Mouse (Mus musculus): Measurements from ENCODE around the gene Bmf. TPM values are rescaled to one million over a fixed set of nuclear protein-coding genes. Genes with fewer than 3 reads are reported as not detected.
"Not testable (repeated sequence)": the region's sequence is repeated elsewhere in the genome, so short reads cannot be mapped to it uniquely, and the experiment has no call there.

Gene Bmf
- polyA plus RNA-seq, 1 experiment from 2014 or later, result 0.99 TPM

DNA sequence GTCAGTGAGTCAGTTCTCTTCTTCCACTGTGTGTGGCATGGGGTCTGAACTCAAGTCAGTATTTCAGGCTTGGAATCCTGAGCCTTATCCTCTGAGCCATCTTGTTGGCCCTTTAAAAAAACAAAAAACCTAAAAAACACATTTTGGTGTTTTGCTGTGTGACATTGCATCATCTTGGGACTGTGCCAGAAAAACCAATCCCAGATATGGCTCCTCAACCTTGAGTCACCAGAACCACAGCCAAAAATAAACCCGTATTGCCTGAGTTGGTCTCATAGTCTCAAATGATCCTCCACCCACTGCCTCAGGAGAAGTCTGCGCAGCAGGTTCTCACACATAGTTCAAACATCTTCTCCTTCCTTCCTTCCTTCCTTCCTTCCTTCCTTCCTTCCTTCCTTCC, 21.5 kb upstream of the Bmf start:
- no peaks in the 10 kb centered on the region for H3K36me3 ChIP-seq (ENCODE audit: control insufficient read depth, insufficient read depth, low read length)
- no peak overlapping the region for H3K4me3 ChIP-seq (ENCODE audit: low read depth, low read length)
- no peaks in the 10 kb centered on the region for H3K4me1 ChIP-seq (ENCODE audit: control insufficient read depth, insufficient read depth, low read length)
- no peak for ATAC-seq (ENCODE audit: low read depth)
- H3K9ac ChIP-seq (replicated peaks; ENCODE audit: low read depth, low read length), result no peak overlapping the region
- no peaks in the 10 kb centered on the region for H3K27me3 ChIP-seq (ENCODE audit: control insufficient read depth, insufficient read depth, low read length)
- no peak overlapping the region for H3K27ac ChIP-seq (ENCODE audit: low read depth, low read length)
- no peaks in the 10 kb centered on the region for H3K9me3 ChIP-seq (ENCODE audit: control insufficient read depth, low read length)
- 98% methylated on average over 2 of the region's 2 CpGs for WGBS
- no peak overlapping the region for H3K4me2 ChIP-seq (ENCODE audit: low read depth, low read length)

DNA sequence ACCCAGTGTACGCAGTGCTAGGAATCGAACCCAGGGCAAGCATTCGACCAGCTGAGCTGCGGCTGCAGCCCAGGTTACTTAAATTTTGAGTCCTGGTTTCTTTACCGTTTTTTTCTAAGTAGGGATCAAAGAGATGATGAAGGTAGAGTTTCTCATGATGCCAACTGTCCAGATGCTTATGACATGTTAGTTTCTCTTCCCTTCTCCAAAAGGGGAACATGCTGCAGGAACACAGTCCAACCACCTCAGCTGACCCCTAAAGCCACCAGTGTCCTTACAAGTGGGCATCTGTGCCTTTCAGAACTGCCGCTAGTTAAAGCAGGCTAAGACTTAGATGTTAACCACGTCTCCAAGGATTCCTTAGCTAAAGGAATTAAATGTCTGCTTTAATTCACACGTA, 17.7 kb upstream of the Bmf start:
- no peak for ATAC-seq (ENCODE audit: low read depth)
- Histone ChIP-seq H3K36me3 (ENCODE audit: control insufficient read depth, insufficient read depth, low read length) (no peaks in the 10 kb centered on the region), H3K27ac (ENCODE audit: low read depth, low read length) (no peak overlapping the region), H3K4me3 (ENCODE audit: low read depth, low read length) (no peak overlapping the region), H3K4me1 (ENCODE audit: control insufficient read depth, insufficient read depth, low read length) (no peaks in the 10 kb centered on the region), H3K9ac (replicated peaks; ENCODE audit: low read depth, low read length) (no peak overlapping the region), H3K4me2 (ENCODE audit: low read depth, low read length) (no peak overlapping the region), H3K9me3 (ENCODE audit: control insufficient read depth, low read length) (no peaks in the 10 kb centered on the region), H3K27me3 (ENCODE audit: control insufficient read depth, insufficient read depth, low read length) (no peaks in the 10 kb centered on the region)
- WGBS, result 90% methylated on average over 8 of the region's 8 CpGs

DNA sequence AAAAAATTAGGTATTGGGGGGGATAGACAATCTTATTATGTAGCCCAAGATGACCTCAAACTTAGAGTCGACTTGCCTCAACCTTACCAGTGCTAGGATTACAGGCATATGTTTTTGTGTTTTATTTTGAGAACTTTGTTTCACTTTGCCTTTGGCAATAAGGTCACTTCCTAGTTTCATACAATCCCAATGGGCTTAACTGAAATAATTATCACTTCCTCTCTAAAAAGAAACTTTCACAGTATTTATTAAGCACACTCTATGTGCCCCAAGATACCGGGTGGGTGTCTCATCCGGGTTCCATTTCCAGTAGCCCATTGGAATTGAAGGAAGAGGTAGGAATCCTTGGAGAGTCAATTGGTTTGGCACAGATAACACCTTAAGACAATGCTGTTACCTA, 12.9 kb upstream of the Bmf start:
- 92% methylated on average over 3 of the region's 3 CpGs for WGBS
- Histone ChIP-seq H3K27ac (ENCODE audit: low read depth, low read length) (no peak overlapping the region), H3K4me2 (ENCODE audit: low read depth, low read length) (no peak overlapping the region), H3K4me3 (ENCODE audit: low read depth, low read length) (no peak overlapping the region), H3K4me1 (ENCODE audit: control insufficient read depth, insufficient read depth, low read length) (no peaks in the 10 kb centered on the region), H3K36me3 (ENCODE audit: control insufficient read depth, insufficient read depth, low read length) (no peaks in the 10 kb centered on the region), H3K9me3 (ENCODE audit: control insufficient read depth, low read length) (no peaks in the 10 kb centered on the region), H3K27me3 (ENCODE audit: control insufficient read depth, insufficient read depth, low read length) (no peaks in the 10 kb centered on the region), H3K9ac (replicated peaks; ENCODE audit: low read depth, low read length) (no peak overlapping the region)
- ATAC-seq (ENCODE audit: low read depth), result no peak

DNA sequence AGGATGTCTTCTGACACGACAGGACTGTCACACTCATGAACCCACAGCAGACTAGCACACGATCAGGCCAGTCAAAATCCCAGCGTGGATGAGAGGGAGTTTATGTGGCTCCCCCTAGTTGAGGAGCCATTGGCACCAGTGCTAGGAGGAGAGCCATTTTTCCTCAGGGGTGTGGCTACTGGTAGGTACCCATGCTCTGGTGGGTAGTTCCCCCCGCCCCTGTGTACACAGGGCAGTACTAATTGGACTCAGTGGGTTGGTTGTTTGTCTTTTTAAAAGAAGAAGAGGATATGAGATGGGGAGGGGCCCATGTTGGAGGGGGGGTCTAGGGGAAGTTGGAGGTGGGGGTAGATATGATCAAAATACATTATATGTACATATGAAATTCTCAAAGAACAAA, 12.5 kb upstream of the Bmf start:
- no peaks in the 10 kb centered on the region for H3K36me3 ChIP-seq (ENCODE audit: control insufficient read depth, insufficient read depth, low read length)
- ATAC-seq (ENCODE audit: low read depth), result no peak
- 76% methylated on average over 4 of the region's 4 CpGs for WGBS

DNA sequence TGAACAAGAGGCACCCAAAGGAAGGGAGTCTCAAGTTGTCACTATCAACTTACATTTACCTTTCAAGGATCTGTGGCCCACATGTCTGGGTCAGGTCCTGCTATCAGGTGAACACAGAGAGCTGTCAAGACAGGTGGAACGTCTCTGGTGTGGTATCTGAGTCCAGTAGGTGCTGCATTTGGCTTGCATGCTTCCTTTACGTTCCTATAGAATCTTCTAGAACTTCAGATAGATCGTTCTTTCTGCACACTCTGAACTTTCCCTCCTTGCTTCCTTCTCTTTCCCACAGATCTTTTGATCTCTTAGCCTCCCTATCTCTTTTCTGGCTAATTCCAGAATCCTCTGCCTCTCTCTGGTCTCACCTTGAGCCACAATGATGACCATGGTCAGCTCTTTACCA, 8.9 kb upstream of the Bmf start:
- Histone ChIP-seq H3K4me3 (ENCODE audit: low read depth, low read length) (no peak overlapping the region), H3K9me3 (ENCODE audit: control insufficient read depth, low read length) (no peaks in the 10 kb centered on the region), H3K9ac (replicated peaks; ENCODE audit: low read depth, low read length) (no peak overlapping the region), H3K4me2 (ENCODE audit: low read depth, low read length) (no peak overlapping the region), H3K27me3 (ENCODE audit: control insufficient read depth, insufficient read depth, low read length) (no peaks in the 10 kb centered on the region), H3K36me3 (ENCODE audit: control insufficient read depth, insufficient read depth, low read length) (no peaks in the 10 kb centered on the region), H3K4me1 (ENCODE audit: control insufficient read depth, insufficient read depth, low read length) (no peaks in the 10 kb centered on the region), H3K27ac (ENCODE audit: low read depth, low read length) (no peak overlapping the region)
- no peak for ATAC-seq (ENCODE audit: low read depth)
- WGBS, result 99% methylated on average over 3 of the region's 3 CpGs

More for the DNA sequence above, 12.5 kb upstream of the Bmf start:
- no peak overlapping the region for H3K4me3 ChIP-seq (ENCODE audit: low read depth, low read length)
- H3K4me1 ChIP-seq (ENCODE audit: control insufficient read depth, insufficient read depth, low read length), result no peaks in the 10 kb centered on the region
- no peak overlapping the region for H3K9ac ChIP-seq (replicated peaks; ENCODE audit: low read depth, low read length)
- H3K4me2 ChIP-seq (ENCODE audit: low read depth, low read length), result no peak overlapping the region
- no peak overlapping the region for H3K27ac ChIP-seq (ENCODE audit: low read depth, low read length)
- no peaks in the 10 kb centered on the region for H3K27me3 ChIP-seq (ENCODE audit: control insufficient read depth, insufficient read depth, low read length)
- H3K9me3 ChIP-seq (ENCODE audit: control insufficient read depth, low read length), result no peaks in the 10 kb centered on the region

DNA sequence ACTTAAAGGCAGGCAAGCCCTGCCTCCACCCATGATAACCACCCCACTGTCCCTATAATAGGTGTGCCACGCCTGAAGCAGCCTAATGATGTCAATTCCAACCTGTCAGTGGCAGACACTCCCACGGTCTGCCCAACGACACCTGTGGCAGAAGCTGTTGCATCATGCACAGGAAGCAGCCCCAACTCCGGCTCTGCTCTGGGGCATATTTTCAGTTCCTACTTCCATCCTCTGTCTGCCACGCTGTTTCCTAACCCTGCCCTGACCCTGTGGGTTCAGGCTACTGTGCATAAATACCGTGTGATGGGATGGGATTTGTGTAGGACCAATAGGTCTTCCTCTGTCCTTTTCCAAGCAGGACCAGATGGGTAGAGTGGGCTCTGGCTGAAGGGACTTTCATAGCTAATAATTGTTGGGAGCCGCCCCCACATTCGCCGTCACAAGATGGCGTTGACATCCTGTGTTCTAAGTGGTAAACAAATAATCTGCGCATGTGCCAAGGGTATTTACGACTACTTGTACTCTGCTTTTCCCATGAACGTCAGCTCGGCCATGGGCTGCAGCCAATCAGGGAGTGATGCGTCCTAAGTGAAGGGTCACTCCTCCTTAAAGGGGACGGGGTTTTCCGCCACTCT, 5.0 kb upstream of the Bmf start:
- H3K4me2 ChIP-seq (ENCODE audit: low read depth, low read length), result peak overlapping the region; percentile 55
- H3K4me1 ChIP-seq (ENCODE audit: control insufficient read depth, insufficient read depth, low read length); H3K9me3 ChIP-seq (ENCODE audit: control insufficient read depth, low read length); H3K36me3 ChIP-seq (ENCODE audit: control insufficient read depth, insufficient read depth, low read length); H3K27me3 ChIP-seq (ENCODE audit: control insufficient read depth, insufficient read depth, low read length): not testable (repeated sequence)
- H3K9ac ChIP-seq (replicated peaks; ENCODE audit: low read depth, low read length), result 0 out of 2 replicates have a peak overlapping the region, but pooled peaks have one; percentile 32
- WGBS, result 63% methylated on average over 15 of the region's 17 CpGs
- ATAC-seq (ENCODE audit: low read depth), result peak; percentile 39
- peak overlapping the region; percentile 52; the same call in 1 of the 2 replicates for H3K27ac ChIP-seq (ENCODE audit: low read depth, low read length)
- peak overlapping the region; percentile 38 for H3K4me3 ChIP-seq (ENCODE audit: low read depth, low read length)

DNA sequence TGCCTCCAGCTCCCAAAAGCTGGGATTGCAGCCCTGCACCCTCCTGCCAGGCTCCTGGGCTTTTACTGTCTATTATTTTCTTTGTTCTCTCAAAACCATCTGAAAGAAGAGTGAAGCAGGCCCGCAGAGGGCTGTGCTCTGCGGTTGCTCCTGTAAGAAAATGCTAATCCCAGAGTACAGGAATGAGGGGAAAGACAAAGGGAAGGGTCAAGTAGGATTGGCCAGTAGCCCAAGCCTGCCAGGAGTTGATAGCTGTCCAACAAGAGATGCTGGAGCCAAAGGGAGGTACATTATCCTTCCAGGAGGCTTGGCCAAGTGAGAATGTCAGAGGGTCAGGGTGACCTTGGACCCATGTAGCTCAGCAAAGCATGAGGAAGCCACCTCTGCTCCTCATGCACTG, 2.1 kb upstream of the Bmf start:
- H3K9me3 ChIP-seq (ENCODE audit: control insufficient read depth, low read length), result no peaks in the 10 kb centered on the region
- no peaks in the 10 kb centered on the region for H3K36me3 ChIP-seq (ENCODE audit: control insufficient read depth, insufficient read depth, low read length)
- 28% methylated on average over 2 of the region's 2 CpGs for WGBS
- peaks cover 7% of the 10 kb centered on the region; the same call in 1 of the 2 replicates for H3K4me1 ChIP-seq (ENCODE audit: control insufficient read depth, insufficient read depth, low read length)
- ATAC-seq (ENCODE audit: low read depth), result no peak
- no peak overlapping the region for H3K4me3 ChIP-seq (ENCODE audit: low read depth, low read length)
- H3K27me3 ChIP-seq (ENCODE audit: control insufficient read depth, insufficient read depth, low read length), result no peaks in the 10 kb centered on the region
- no peak overlapping the region for H3K4me2 ChIP-seq (ENCODE audit: low read depth, low read length)
- H3K27ac ChIP-seq (ENCODE audit: low read depth, low read length), result no peak overlapping the region
- H3K9ac ChIP-seq (replicated peaks; ENCODE audit: low read depth, low read length), result no peak overlapping the region

DNA sequence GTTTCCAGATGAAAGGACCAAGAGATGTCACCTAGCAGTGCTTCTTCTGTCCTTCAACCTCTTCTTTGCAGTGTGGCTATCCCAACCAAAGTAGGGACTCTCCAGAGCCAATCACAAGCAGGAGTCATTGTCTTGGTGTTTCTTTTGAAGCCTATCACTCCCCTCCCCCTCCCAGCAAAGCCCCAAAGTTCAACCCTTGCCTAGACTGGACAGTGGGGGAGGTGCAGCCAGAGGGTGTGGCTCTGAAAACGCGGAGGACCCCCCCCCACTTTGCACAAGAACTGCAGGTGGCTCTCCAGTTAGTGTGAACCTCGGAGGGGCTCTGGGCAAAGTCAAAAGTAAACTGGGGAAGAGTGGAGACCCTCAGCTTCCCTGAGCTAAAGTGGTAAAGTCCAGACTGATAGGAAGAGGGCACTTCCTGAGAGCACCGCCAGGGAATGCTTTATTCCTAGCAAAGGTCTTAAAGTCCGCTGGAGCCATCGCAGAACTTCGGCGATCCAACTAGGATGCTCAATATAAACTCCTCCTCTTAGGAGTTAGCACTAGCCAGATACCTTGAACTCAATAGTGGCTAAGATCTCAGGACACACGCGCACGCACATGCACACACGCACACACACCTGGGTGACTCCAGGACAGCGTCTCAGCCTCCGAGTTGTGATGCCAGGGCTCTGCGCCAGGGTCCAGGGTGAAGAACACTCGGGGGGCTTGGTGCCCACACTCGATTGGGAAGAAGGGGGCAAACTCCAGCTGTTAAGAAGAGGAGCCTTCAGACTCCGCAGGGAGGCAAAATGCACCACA, 866 bp downstream of the Bmf start:
- Histone ChIP-seq H3K9ac (replicated peaks; ENCODE audit: low read depth, low read length) (peak overlapping the region; percentile 64), H3K36me3 (ENCODE audit: control insufficient read depth, insufficient read depth, low read length) (no peaks in the 10 kb centered on the region), H3K9me3 (ENCODE audit: control insufficient read depth, low read length) (no peaks in the 10 kb centered on the region), H3K4me2 (ENCODE audit: low read depth, low read length) (peak overlapping the region; percentile 95), H3K27me3 (ENCODE audit: control insufficient read depth, insufficient read depth, low read length) (no peaks in the 10 kb centered on the region), H3K4me3 (ENCODE audit: low read depth, low read length) (peak overlapping the region; percentile 80), H3K27ac (ENCODE audit: low read depth, low read length) (no peak overlapping the region), H3K4me1 (ENCODE audit: control insufficient read depth, insufficient read depth, low read length) (peaks cover 32% of the 10 kb centered on the region)
- WGBS, result under 1% methylated on average over 18 of the region's 18 CpGs
- no peak for ATAC-seq (ENCODE audit: low read depth)

DNA sequence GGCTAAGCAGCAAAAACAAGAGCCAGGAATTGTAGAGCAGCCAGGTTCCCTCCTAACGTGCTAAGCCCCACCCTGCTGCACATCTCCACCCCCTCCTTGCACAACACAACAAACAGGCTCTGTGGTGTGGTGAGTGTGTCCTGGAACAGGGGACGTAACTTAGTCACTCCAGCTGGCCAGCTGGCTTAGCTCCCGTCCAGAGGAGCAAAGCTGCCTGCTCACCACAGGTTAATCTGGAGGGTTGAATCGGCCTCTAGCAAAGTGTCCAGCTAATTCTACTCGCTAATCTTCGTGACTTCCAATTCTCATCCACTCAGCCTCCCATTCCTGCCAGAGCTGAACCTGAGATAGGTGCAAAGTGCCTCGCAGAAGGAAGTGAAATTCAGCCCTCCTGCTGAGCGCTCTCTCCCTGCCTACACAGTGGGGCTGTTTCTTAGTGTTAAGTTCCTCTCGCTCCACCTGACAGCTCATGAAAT, 1.9 kb downstream of the Bmf start:
- H3K27ac ChIP-seq (ENCODE audit: low read depth, low read length), result no peak overlapping the region
- H3K4me1 ChIP-seq (ENCODE audit: control insufficient read depth, insufficient read depth, low read length), result peaks cover 34% of the 10 kb centered on the region
- H3K4me3 ChIP-seq (ENCODE audit: low read depth, low read length), result no peak overlapping the region
- no peak for ATAC-seq (ENCODE audit: low read depth)
- H3K9ac ChIP-seq (replicated peaks; ENCODE audit: low read depth, low read length), result no peak overlapping the region
- no peaks in the 10 kb centered on the region for H3K27me3 ChIP-seq (ENCODE audit: control insufficient read depth, insufficient read depth, low read length)
- WGBS, result 14% methylated on average over 9 of the region's 9 CpGs
- H3K4me2 ChIP-seq (ENCODE audit: low read depth, low read length), result peak overlapping the region; percentile 95; the same call in 1 of the 2 replicates
- no peaks in the 10 kb centered on the region for H3K36me3 ChIP-seq (ENCODE audit: control insufficient read depth, insufficient read depth, low read length)
- no peaks in the 10 kb centered on the region for H3K9me3 ChIP-seq (ENCODE audit: control insufficient read depth, low read length)

Measured in neural tube, embryonic 14.5 days (tissue).